ENCODE assay signal across 26 mouse cellular contexts in the genomic region with DNA sequence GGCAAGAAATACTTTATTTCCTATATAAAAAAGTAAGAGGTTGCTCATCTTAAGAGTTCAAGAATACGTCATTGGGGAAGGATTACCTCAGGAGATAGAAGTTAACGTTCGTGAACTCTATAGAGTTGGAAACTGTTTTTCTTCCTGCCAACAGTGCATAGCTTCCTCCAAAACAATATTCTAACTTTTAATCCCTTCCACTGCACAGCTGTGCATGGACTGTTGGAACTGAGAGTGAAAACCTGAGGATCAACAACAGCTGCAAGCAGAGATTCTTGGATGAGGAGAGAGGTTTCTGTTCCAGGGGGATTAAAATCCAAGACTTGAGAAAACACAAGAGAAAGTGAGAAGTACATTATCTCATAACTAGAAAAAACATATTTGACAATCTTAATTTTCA.
DNase-seq lines count a peak whose midpoint lies in the region; ATAC-seq lines count a peak whose summit lies in the region.
"Had no signal": no experiment of that assay in that cellular context is flagged by ENCODE, and none has a peak within 500 bp of the region (broad histone marks: within the 10 kb centered on the region; RNA-seq: fewer than 3 reads in every experiment).

No protein-coding gene starts in this region.

- peaks cover 3% of the 10 kb centered on the region; the same call in 1 of the 2 replicates for H3K9me3 ChIP-seq in hindbrain, embryonic 10.5 days
- H3K9me3 ChIP-seq: embryonic facial prominence, embryonic 15.5 days; forebrain, embryonic 12.5 days; heart, embryonic 12.5 days; heart, embryonic 15.5 days; hindbrain, embryonic 12.5 days; hindbrain, embryonic 15.5 days had no signal

- DNase-seq in frontal cortex, postnatal 25 days (ENCODE audit: low spot score in 2 of 2), result no peak
- DNase-seq in heart, adult 8-10 months (ENCODE audit: low spot score), result peak; percentile 2
- DNase-seq in heart, postnatal 14 days, result no peak
- peak; percentile 33 for DNase-seq in skeletal muscle tissue, adult 2 months (ENCODE audit: low read depth, low spot score)
- no peak for DNase-seq in hindbrain, embryonic 10.5 days (ENCODE audit: low spot score)
- DNase-seq: adrenal gland, adult 2 months; adrenal gland, postnatal 14 days; cerebellum, adult 11-12 months; cerebellum, adult 8-10 months; cerebellum, postnatal 10 days; cerebellum, postnatal 36 days; embryo, embryonic 11 days; gastrocnemius, adult 2 months; heart, adult 11 months; heart, postnatal 4 days; kidney, adult 2 months had no signal

- H3K4me1 ChIP-seq in hindbrain, embryonic 10.5 days (replicated peaks), result no peaks in the 10 kb centered on the region
- H3K4me1 ChIP-seq: embryonic facial prominence, embryonic 15.5 days; forebrain, embryonic 12.5 days; heart, embryonic 12.5 days; heart, embryonic 15.5 days; hindbrain, embryonic 12.5 days; hindbrain, embryonic 15.5 days had no signal

- WGBS in hindbrain, embryonic 10.5 days, result 96% methylated on average over 3 of the region's 3 CpGs

- intact Hi-C loops in heart, postnatal 14 days (cut with DNase I), result no loop called here

- no peaks in the 10 kb centered on the region for H3K27me3 ChIP-seq in hindbrain, embryonic 10.5 days (ENCODE audit: insufficient read depth, poor library complexity, severe bottlenecking)
- H3K27me3 ChIP-seq: embryonic facial prominence, embryonic 15.5 days; forebrain, embryonic 12.5 days; heart, embryonic 12.5 days; heart, embryonic 15.5 days; hindbrain, embryonic 12.5 days; hindbrain, embryonic 15.5 days had no signal

- ATAC-seq in frontal cortex, adult (ENCODE audit: low TSS enrichment), result peak; percentile 47; the same call in 1 of the 2 replicates
- ATAC-seq: CD4-positive, CD25-positive, alpha-beta regulatory T cell, adult 4 months; forebrain, embryonic 16.5 days; intestine, postnatal 0 days had no signal

- no peak overlapping the region for H3K4me3 ChIP-seq in hindbrain, embryonic 10.5 days
- H3K4me3 ChIP-seq: embryonic facial prominence, embryonic 15.5 days; forebrain, embryonic 12.5 days; gastrocnemius, adult 2 months; heart, embryonic 12.5 days; heart, embryonic 15.5 days; hindbrain, embryonic 12.5 days; hindbrain, embryonic 15.5 days had no signal

- H3K27ac ChIP-seq in hindbrain, embryonic 10.5 days, result no peak overlapping the region
- H3K27ac ChIP-seq: embryonic facial prominence, embryonic 15.5 days; forebrain, embryonic 12.5 days; gastrocnemius, adult 2 months; heart, embryonic 15.5 days; hindbrain, embryonic 12.5 days; hindbrain, embryonic 15.5 days had no signal

- no peaks in the 10 kb centered on the region for H3K36me3 ChIP-seq in hindbrain, embryonic 10.5 days
- H3K36me3 ChIP-seq: embryonic facial prominence, embryonic 15.5 days; forebrain, embryonic 12.5 days; heart, embryonic 12.5 days; heart, embryonic 15.5 days; hindbrain, embryonic 12.5 days; hindbrain, embryonic 15.5 days had no signal

Comparison
In these comparisons a context has a peak if more than half of its experiments do, and no peak if none do; other contexts are left out.
1. DNase-seq: peak in heart, adult 8-10 months (single experiment) and skeletal muscle tissue, adult 2 months (single experiment); none in frontal cortex, postnatal 25 days (0 of 2), heart, postnatal 14 days (0 of 2) and hindbrain, embryonic 10.5 days (single experiment).